Mouse (Mus musculus): ENCODE measurements at regions not wholly inside any gene's neighbourhood (a gene's known extent, or its start where the extent isn't known, plus 50 kb on each side); places are given as distances from the start of the nearest gene placed in this dataset.

GRCm38 (mm10) chr5:12222622-12223021 is 160.6 kb upstream of the Sema3d start:
- no peak for DNase-seq (ENCODE audit: low spot score)

- no peak for DNase-seq (ENCODE audit: low spot score)
These were observed 149.6 kb upstream of the Sema3d start for GRCm38 (mm10) chr5:12233377-12234096.

DNA sequence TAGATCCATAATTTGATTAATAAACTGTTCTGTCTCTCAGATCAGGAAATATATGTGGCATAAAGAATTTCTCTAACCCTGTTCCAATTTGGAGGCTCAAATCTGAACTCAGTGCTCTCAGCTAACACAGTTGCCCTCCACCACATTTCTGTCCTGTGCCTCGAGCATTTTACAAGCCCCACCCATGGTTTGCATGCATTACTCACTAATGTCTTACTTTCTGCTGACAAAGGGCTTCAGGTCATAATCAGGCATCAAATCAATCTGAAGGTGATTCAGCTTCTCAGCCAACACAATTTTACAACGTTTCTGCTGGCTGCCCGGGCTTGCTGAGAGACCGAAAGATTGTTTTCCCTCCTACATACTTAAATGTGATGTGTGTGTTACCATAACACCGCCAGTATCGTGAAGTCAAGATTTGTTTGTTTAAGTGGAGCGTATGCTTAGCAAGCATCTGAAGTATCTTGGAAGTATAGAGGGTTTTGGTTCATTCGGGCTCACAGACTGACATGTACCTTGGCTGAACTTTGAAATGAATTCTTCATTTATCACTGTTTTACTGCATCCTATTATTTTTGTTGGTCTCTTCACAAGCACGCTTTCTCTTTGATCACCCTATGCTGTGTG is 139.9 kb upstream of the Sema3d start:
- DNase-seq (ENCODE audit: low spot score), result no peak

DNA sequence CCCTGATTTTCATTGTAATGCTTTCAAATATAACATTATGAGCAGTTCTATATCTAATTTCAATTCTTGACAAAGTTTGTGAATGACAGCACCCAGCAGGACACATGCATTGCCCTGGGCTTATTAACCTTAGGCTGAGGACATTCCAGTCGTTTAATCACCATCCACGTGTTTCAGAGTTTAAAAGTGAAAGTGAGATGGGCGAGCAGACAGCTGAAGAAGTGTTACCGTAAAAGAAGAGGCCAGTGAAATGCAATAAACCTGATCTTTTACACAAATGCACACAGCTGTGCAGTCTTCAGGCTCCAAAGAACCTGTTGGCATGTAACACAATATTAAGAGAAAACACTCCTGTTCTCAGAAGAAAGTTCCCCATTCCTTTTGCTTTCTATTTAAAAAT is 89.5 kb upstream of the Sema3d start:
- DNase-seq (ENCODE audit: low spot score), result no peak

DNA sequence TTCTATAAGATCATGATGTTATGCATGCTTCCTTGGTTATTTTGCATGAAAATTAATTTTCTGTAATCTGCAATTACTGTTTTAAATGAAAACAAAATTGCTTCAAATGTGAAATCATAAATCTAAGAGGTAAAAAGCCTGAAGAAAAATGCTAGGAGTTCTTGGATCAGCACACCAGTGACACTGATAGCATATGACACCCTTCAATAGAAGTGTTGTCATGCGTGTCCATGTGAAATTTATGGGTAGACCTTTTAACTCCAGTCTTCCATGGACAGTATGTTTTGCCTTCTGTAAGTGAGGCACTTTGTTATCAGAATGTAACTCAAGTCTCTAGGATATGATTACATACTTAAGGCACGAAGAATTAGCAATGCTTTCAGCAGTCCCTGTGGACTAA is 85.9 kb upstream of the Sema3d start:
- DNase-seq (ENCODE audit: low spot score), result no peak

DNA sequence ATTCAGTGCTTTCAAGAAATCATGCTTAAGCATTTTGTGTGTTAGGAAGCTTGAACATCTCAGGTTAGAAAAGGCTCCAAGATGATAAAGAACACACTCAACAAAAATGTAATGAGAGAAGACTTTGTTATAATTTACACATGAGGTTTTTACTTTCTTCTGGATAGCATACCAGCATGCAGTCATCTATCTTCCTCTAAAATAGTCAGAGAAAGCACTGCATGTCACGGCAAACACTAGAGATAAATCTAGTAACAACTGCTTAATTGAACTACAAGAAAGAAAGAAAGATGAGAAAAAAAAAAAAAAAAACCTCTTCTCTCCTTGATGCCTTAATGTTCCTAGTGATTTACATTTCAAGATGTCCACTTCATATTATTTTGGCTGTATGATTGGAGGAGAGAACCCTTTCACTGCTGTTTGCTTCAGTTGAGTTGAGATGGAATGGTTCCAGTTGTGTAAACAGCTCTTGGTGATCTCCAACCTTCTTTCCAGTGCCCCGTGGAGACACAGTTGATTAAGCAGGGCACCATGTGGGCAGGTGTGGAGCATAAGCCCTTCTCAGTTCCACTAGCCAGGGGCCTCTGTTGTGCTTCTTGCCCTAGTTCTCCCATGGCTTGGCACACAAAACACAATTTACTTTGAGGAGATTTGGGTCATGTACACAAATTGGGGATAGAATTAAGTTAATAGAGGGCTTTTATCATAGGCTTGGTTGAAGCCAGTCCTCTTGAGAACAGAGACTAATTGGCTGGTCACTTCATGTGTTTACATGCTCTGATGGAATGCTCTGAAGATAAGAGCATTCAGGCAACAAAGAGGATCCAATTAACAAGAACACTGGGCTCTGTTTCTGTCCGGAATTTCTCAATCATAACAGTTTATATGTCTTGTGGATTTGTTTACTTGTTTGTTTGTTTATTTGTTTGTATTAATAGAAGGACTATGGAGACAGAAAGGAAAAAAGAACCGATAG is 81.1 kb upstream of the Sema3d start:
- DNase-seq (ENCODE audit: low spot score), result no peak

- no peak for DNase-seq (ENCODE audit: low spot score)
These were observed 73.8 kb upstream of the Sema3d start for GRCm38 (mm10) chr5:12309408-12309807.

- DNase-seq (ENCODE audit: low spot score), result no peak
These were observed 50.4 kb upstream of the Sema3d start for GRCm38 (mm10) chr5:12332648-12333305.

Data from ovary, postnatal 10 days (tissue).